Mouse (Mus musculus) small intestine, adult 2 months (tissue): Measurements from ENCODE around the gene D230025D16Rik. TPM values are rescaled to one million over a fixed set of nuclear protein-coding genes. Genes with fewer than 3 reads are reported as not detected.

Experiments
- H3K27ac ChIP-seq: fragments of 200-500 bp; 2 replicates; pipeline ENCODE4 v1.5.1; 2012; ENCODE audit warnings: low read depth, low read length, control low read depth, inconsistent platforms; ENCODE audit not compliant: insufficient read depth
- H3K27me3 ChIP-seq: fragments of 200-500 bp; 2 replicates; pipeline ENCODE4 v1.6.1; 2012; ENCODE audit warnings: mild to moderate bottlenecking, moderate library complexity, low read length, inconsistent platforms; ENCODE audit not compliant: control insufficient read depth, insufficient read depth
- H3K36me3 ChIP-seq: fragments of 200-500 bp; 2 replicates; pipeline ENCODE4 v1.6.1; 2012; ENCODE audit warnings: mild to moderate bottlenecking, low read length, control low read depth, inconsistent platforms; ENCODE audit not compliant: control insufficient read depth, insufficient read depth
- H3K4me1 ChIP-seq: fragments of 200-500 bp; 2 replicates; pipeline ENCODE4 v1.6.1; 2012; ENCODE audit warnings: low read length, inconsistent platforms, mixed read lengths; ENCODE audit not compliant: control insufficient read depth, insufficient read depth, insufficient read length
- H3K4me3 ChIP-seq: fragments of 200-500 bp; 2 replicates; pipeline ENCODE4 v1.5.1; 2012; ENCODE audit warnings: low read depth, mild to moderate bottlenecking, control low read depth, inconsistent platforms, low read length, moderate library complexity
- CTCF ChIP-seq: fragments of 200-500 bp; IDR thresholded peaks from 2 replicates; pipeline ENCODE4 v1.5.1; 2012; ENCODE audit warnings: low read depth, mild to moderate bottlenecking, control low read depth, inconsistent platforms, low read length, moderate library complexity, mixed read lengths; ENCODE audit not compliant: insufficient replicate concordance, insufficient read length; ENCODE audit errors: extremely low read depth
- POLR2A ChIP-seq: fragments of 200-500 bp; IDR thresholded peaks from 2 replicates; pipeline ENCODE4 v1.6.1; 2012; ENCODE audit warnings: low read depth, mild to moderate bottlenecking, control low read depth, inconsistent platforms, low read length, moderate library complexity
- WGBS: fragments of 180-500 bp; shearing (Covaris S2); methylation state at CpG from one replicate; pipeline ENCODE4 v1.1.7; 2018; 5-methylcytosine and 5-hydroxymethylcytosine counted together
- polyA plus RNA-seq: library from polyadenylated mRNA; depleted of rRNA; stranded (reverse); fragments of >200 nt; gene quantifications from 2 replicates; pipeline ENCODE4 v1.2.3, GENCODE M21; 2012

The D230025D16Rik gene
- polyA plus RNA-seq, 1 experiment: 9.4 TPM

GRCm38 (mm10) chr8:105206766-105207275 is 18.1 kb upstream of the D230025D16Rik start:
- no peak overlapping the region for H3K4me3 ChIP-seq
- no peak overlapping the region for H3K27ac ChIP-seq
- peaks cover 10% of the 10 kb centered on the region for H3K36me3 ChIP-seq
- no peak for TF ChIP-seq CTCF
- TF ChIP-seq POLR2A: no peak
- H3K4me1 ChIP-seq: no peaks in the 10 kb centered on the region
- no peaks in the 10 kb centered on the region for H3K27me3 ChIP-seq
- WGBS: 88% methylated on average over 7 of the region's 7 CpGs

GRCm38 (mm10) chr8:105207675-105208273 is 17.2 kb upstream of the D230025D16Rik start:
- Histone ChIP-seq H3K27me3 (no peaks in the 10 kb centered on the region), H3K4me1 (no peaks in the 10 kb centered on the region), H3K4me3 (no peak overlapping the region), H3K36me3 (peaks cover 6% of the 10 kb centered on the region), H3K27ac (no peak overlapping the region)
- 89% methylated on average over 2 of the region's 2 CpGs for WGBS
- TF ChIP-seq POLR2A (no peak), CTCF (no peak)

- H3K27me3 ChIP-seq: no peaks in the 10 kb centered on the region
- peaks cover 3% of the 10 kb centered on the region; the same call in 1 of the 2 replicates for H3K36me3 ChIP-seq
- H3K27ac ChIP-seq: no peak overlapping the region
- H3K4me3 ChIP-seq: no peak overlapping the region
- TF ChIP-seq POLR2A: no peak
- TF ChIP-seq CTCF: no peak
- WGBS: 93% methylated on average over 1 of the region's 1 CpGs
- no peaks in the 10 kb centered on the region for H3K4me1 ChIP-seq
These were observed 15.5 kb upstream of the D230025D16Rik start for GRCm38 (mm10) chr8:105209153-105210110.

- TF ChIP-seq CTCF (no peak), POLR2A (no peak)
- 88% methylated on average over 5 of the region's 5 CpGs for WGBS
- H3K27me3 ChIP-seq: no peaks in the 10 kb centered on the region
- no peak overlapping the region for H3K27ac ChIP-seq
- no peak overlapping the region for H3K4me3 ChIP-seq
- no peaks in the 10 kb centered on the region for H3K4me1 ChIP-seq
- H3K36me3 ChIP-seq: peaks cover 7% of the 10 kb centered on the region
These were observed 10.8 kb upstream of the D230025D16Rik start for GRCm38 (mm10) chr8:105214104-105214503.

GRCm38 (mm10) chr8:105217926-105218522 is 6.9 kb upstream of the D230025D16Rik start:
- H3K27ac ChIP-seq: no peak overlapping the region
- no peak overlapping the region for H3K4me3 ChIP-seq
- 75% methylated on average over 5 of the region's 5 CpGs for WGBS
- H3K36me3 ChIP-seq: peaks cover 7% of the 10 kb centered on the region
- no peaks in the 10 kb centered on the region for H3K27me3 ChIP-seq
- TF ChIP-seq CTCF (no peak), POLR2A (no peak)
- no peaks in the 10 kb centered on the region for H3K4me1 ChIP-seq

- TF ChIP-seq CTCF (no peak), POLR2A (no peak)
- no peaks in the 10 kb centered on the region for H3K27me3 ChIP-seq
- no peaks in the 10 kb centered on the region for H3K4me1 ChIP-seq
- H3K4me3 ChIP-seq: no peak overlapping the region
- WGBS: 78% methylated on average over 7 of the region's 7 CpGs
- no peaks in the 10 kb centered on the region for H3K36me3 ChIP-seq
- H3K27ac ChIP-seq: no peak overlapping the region
These were observed 1.1 kb upstream of the D230025D16Rik start for GRCm38 (mm10) chr8:105223850-105224249.

- H3K27me3 ChIP-seq: no peaks in the 10 kb centered on the region
- no peaks in the 10 kb centered on the region for H3K4me1 ChIP-seq
- peak overlapping the region; percentile 66 for H3K27ac ChIP-seq
- peak overlapping the region; percentile 88 for H3K4me3 ChIP-seq
- no peak for TF ChIP-seq CTCF
- 1% methylated on average over 27 of the region's 27 CpGs for WGBS
- no peaks in the 10 kb centered on the region for H3K36me3 ChIP-seq
These were observed 288 bp downstream of the D230025D16Rik start for GRCm38 (mm10) chr8:105225272-105225593.
